Mouse (Mus musculus): ENCODE measurements around the gene Stard5.

Gene Stard5

DNA sequence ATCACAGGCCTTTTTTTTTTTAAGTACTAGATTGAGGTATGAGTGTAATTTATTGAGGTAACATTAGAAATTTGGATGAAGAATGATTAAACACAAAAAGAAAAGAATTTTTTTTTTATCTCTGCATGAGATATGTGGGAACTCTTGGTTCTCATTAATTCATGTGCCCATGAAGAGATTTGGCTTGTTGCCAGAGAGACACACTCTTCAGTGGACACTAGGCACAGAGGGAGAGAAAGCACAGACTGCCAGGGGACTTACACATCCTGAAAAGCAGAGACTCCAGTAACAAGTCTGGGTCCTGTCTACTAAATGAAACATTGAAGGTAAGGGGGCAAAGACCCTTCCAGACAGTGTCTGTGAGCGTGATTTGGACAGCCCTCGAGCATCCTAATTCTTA lies 4.0 kb downstream of the Stard5 start:
- no peak for DNase-seq

DNA sequence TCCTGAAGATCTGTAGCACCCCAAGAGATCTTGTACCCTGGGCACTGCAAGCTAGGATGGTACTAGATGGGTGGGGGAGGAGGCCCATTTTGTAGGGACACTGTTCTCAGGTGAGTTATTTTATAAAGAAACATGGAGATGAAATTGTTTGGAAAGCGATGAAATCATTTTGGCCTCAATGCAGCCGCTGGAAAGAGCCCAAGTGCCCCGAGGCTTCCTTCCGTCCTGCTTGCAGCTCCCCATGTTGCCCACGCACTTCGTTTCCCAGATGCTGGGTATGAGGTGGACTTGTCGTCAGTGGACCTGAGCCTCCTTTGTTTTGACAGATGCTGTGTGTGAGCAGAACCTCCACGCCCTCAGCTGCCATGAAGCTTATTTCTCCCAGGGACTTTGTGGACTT lies 4.7 kb downstream of the Stard5 start:
- DNase-seq: no peak

DNA sequence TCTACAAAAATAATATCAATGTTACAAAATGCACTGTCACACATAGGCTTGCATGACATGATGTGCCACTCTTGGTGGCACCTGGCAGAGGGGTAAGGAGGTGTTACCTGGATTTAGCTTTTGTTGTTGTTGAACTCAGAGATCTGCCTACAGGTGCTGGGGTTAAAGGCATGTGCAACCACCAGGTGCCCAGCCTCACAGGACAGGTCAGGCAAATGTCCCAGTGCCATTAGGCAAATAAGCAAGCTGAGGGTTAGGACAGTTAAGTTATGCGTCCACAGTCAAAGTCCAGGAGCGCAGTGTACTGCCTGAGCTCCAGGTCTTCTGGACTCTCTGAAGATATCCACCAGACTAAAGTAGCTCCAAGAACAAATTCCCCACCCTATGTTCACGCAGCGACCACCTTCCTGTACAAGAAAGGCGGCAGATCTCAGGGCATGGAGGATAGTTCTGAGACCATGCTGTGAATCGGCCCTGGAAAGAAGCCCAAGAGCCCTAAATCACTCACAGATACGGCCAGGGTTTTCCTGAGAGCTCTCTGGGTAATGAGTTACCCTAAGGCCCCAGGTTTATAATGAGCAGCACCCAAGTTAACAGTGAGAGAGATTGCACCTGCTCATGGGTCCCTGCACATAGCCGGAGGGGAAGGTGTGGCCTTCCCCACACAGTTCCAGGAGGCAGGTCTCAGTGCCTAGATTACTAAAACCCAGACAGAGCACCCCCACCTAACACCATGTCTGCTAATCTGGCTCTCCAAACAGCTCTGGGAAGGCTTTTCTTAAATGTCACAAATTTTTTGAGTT lies 6.2 kb downstream of the Stard5 start:
- no peak for DNase-seq

DNA sequence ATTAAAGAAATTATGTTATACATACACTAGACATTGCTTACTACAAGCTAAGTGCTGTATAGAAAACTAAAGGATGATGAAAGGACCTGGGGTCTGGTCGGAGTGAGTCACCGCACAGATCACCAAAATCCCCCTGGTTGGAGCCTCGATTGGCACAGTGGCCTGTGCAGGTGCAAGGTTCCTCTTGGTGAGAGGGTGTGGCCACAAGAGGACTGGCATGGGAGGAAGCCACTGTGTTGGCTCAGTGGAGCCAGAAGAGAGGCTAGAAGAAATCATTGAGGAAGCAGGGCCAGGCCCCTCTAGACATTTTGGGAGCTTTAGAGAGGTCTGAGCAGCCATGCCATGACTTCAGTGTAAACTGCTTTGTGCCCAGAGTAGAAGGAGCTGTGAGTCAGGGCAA lies 7.3 kb downstream of the Stard5 start:
- no peak for DNase-seq

- DNase-seq: no peak
Observed at GRCm38 (mm10) chr7:83640581-83640980, 8.8 kb downstream of the Stard5 start.

DNA sequence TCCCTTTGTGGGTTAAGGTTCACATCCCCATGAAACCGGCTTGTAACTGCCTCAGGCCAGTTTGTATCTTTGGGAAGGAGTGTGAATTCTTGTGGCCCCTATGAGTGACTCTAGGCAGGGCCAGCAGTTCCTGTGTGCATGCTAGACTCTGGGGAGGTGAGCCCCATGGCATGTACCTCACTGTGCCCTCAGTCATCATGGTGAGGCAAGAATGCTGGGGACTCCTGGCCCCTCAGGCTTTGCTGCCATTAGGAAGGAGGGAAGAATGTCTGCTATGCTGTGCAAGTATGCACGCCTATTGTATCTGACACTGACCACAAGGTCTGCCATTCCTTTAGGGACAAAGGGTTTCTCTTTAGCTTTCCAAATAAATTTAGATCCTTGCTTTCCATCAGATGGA lies 9.4 kb downstream of the Stard5 start:
- no peak for DNase-seq

- DNase-seq: no peak
Observed at GRCm38 (mm10) chr7:83643581-83643980, 11.8 kb downstream of the Stard5 start.

GRCm38 (mm10) chr7:83644761-83645160 lies 13.0 kb downstream of the Stard5 start:
- DNase-seq: no peak

- no peak for DNase-seq
Observed at GRCm38 (mm10) chr7:83645476-83645875, 13.7 kb downstream of the Stard5 start.

- no peak for DNase-seq
Observed at GRCm38 (mm10) chr7:83648807-83649206, 17.0 kb downstream of the Stard5 start.

DNA sequence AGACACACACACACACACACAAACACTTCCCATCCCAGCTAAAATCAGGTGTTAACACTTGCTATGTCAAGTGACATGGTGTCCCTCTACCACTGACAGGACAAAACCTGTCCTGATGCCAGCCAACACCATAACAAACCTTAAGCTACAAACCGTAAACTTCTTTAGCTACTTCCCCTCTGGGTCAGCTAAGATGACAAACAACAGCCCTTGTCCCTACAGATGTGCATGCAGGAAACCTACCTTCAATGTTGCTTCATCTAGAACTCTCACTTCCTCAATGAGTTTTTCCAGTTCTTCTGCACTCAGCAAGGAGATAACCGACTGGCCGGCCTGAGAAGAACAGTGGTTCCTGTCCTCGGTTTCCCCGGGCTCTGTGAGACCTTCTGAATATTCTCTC lies 18.9 kb downstream of the Stard5 start:
- DNase-seq: no peak

GRCm38 (mm10) chr7:83652498-83652897 lies 20.7 kb downstream of the Stard5 start:
- no peak for DNase-seq

- DNase-seq: no peak
Observed at GRCm38 (mm10) chr7:83653605-83654051, 21.9 kb downstream of the Stard5 start.

DNA sequence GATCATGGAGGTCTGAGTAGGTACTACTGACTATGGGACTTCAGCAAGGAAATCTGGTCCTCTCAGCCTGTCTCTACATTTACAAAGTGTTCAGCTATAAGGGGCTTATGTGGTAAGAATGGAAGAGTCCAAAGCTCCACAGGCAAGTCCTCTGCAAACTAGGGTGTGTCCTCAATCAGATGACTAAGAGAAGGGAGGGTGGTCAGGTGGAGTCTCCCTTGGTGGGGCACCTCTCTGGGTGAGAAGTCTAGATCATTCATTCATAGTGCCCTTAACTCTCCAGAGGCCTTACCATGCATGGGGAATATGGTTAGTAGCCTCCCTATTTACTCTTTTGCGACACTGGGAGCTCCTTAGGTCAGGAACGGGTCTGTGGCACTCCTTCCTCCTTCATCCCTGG lies 22.4 kb downstream of the Stard5 start:
- no peak for DNase-seq

GRCm38 (mm10) chr7:83654938-83655630 lies 23.3 kb downstream of the Stard5 start:
- DNase-seq: no peak

DNA sequence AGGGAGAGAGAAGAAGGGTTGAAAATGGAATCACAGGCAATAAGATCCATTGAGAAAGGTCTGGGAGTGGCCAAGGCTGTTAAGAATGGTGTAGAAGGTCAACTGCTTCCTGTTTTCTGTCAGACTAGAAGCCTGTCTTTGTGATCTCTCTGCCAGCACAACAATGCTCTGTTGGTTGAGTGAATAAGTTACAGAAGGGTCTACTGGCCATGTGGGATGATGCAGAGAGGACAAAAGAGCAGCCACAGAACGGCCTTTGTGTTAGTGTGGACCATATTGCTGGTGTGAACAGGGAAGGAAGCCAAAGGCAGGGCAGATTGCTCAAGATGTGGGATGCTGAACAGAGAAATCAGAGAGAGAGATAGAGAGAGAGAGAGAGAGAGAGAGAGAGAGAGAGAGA lies 27.0 kb downstream of the Stard5 start:
- no peak for DNase-seq

- DNase-seq: peak; percentile 69
Observed at GRCm38 (mm10) chr7:83659159-83660065, 27.7 kb downstream of the Stard5 start.

DNA sequence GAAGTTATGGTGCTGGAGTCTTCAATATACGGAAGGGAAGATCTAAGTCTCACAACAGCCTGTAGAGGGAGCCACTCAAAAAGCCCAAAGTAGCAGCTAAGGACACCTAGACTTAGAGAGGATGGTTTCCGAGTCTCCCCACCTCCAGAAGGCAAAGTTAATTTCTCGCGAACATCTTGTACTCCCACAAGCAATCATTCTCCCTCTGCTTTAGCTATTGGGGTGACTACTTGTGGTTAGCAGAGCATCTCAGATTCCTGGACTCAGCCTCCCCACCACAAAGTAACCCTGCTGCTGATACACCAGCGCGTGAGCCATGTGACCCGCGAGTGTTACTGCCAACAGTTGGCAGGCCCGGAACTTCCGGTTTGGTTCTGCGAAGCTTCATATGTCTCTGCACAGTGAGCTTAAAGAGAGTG lies 28.5 kb downstream of the Stard5 start:
- no peak for DNase-seq

DNA sequence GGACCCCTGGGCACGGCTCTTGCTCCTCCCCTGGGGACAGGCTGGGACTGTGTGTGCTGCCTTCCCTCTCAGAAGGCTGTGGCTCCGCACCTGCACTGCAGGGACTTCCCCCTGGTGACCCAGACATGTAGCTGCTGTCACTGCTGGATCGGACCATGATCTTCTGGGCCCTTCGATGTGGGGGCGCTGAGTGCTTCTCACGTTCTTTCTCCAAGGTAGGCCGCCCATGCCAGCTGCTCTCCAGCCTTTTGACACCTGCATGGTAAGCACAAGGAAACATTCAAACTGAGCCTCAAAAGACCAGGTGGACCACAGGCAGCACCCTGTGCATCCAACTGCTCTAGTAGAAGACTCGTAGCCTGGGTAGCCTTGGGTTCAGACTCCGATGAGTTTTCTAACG lies 29.3 kb downstream of the Stard5 start:
- DNase-seq: no peak

- no peak for DNase-seq
Observed at GRCm38 (mm10) chr7:83661763-83662162, 30.0 kb downstream of the Stard5 start.

- DNase-seq: peak; percentile 41
Observed at GRCm38 (mm10) chr7:83662711-83663375, 31.1 kb downstream of the Stard5 start.

DNA sequence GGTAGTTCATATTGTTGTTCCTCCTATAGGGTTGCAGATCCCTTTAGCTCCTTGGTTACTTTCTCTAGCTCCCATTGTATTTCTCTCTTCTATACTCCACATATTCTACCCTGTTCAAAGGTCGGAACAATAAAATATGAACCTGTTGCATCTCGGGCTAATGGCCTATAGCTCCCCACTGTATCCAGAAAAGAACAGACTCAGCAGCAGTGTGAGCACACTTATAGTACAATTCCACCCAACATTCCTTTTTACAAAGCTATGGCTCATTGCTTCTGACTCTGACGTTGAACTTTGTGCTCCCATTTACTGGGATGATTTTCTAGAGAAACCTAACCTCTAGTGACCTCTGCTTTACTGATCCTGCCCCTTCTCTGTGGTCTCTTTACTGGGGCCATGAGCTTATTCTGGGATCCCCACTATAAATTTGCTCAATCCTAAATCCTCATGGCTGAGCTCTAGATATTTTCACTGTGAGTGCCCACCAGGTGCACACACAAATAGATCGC lies 34.4 kb downstream of the Stard5 start:
- DNase-seq: no peak
